Mouse (Mus musculus): ENCODE measurements around the gene Paxip1. TPM values are rescaled to one million over a fixed set of nuclear protein-coding genes. Genes with fewer than 3 reads are reported as not detected.

The Paxip1 gene
- 40.2 and 43.4 TPM in 2 replicates for polyA plus RNA-seq (2012; rRNA removed)

GRCm38 (mm10) chr5:27791303-27792172 is at the start of gene Paxip1:
TSS of gene Paxip1 (minus strand) at chr5:27791691.
- peak; percentile 98 for DNase-seq (ENCODE audit: low read depth)

DNA sequence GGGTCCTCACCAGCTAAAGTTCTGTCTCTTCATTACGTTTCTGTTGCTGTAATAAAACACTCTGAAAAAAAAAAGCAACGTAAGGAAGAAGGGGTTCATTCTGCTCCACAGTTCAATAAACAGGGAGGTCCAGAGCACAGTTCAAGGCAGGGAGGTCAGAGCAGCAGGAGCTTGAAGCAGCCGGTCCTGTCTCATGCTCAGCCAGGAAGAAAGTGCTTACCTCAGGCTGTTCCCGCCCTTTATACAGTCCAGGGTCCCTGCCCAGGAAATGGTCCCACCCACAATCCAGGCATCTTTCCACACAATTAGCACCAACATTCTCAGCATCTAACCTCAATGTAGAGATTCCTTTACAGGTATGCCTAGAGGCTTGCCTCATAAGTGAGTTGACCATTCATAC is 46.6 kb upstream of the Paxip1 start:
- DNase-seq (ENCODE audit: low read depth) = no peak
- TF ChIP-seq POLR2A (IDR thresholded peaks at IDR 0.05; ENCODE audit: borderline replicate concordance, extremely low read depth, insufficient read depth, insufficient read length, poor library complexity, severe bottlenecking) (no peak), CTCF (IDR thresholded peaks at IDR 0.05; ENCODE audit: borderline replicate concordance, extremely low read depth, insufficient read depth, insufficient read length) (no peak)

More at GRCm38 (mm10) chr5:27791303-27792172, at the start of gene Paxip1:
- TF ChIP-seq POLR2A (IDR thresholded peaks at IDR 0.05; ENCODE audit: borderline replicate concordance, extremely low read depth, insufficient read depth, insufficient read length, poor library complexity, severe bottlenecking) (peak; percentile 96), CTCF (IDR thresholded peaks at IDR 0.05; ENCODE audit: borderline replicate concordance, extremely low read depth, insufficient read depth, insufficient read length) (no peak)

DNA sequence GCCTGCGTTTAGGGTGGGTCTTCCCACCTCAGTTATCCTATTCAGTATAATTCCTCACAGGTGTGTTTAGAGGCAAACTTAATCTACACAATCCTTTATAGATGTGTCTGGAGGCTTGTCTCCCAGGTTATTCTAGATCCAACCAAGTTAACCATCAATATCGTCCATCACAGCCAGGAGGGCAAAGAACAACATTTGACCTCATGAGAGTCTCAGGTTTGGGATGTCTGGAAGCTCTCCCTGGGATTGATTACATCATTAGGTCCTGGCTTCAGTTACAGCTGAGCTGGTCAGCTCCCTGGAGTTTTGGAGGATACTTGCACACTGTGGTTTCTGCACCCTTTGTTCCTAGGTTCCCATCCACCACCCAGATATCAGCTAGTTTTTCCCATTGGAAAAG is 43.6 kb upstream of the Paxip1 start:
- no peak for DNase-seq (ENCODE audit: low read depth)
- no peak for TF ChIP-seq POLR2A (IDR thresholded peaks at IDR 0.05; ENCODE audit: borderline replicate concordance, extremely low read depth, insufficient read depth, insufficient read length, poor library complexity, severe bottlenecking)
- no peak for TF ChIP-seq CTCF (IDR thresholded peaks at IDR 0.05; ENCODE audit: borderline replicate concordance, extremely low read depth, insufficient read depth, insufficient read length)

- DNase-seq (ENCODE audit: low read depth) = no peak
- TF ChIP-seq POLR2A (IDR thresholded peaks at IDR 0.05; ENCODE audit: borderline replicate concordance, extremely low read depth, insufficient read depth, insufficient read length, poor library complexity, severe bottlenecking) = no peak
Measured at GRCm38 (mm10) chr5:27827971-27828370, 36.5 kb upstream of the Paxip1 start.

DNA sequence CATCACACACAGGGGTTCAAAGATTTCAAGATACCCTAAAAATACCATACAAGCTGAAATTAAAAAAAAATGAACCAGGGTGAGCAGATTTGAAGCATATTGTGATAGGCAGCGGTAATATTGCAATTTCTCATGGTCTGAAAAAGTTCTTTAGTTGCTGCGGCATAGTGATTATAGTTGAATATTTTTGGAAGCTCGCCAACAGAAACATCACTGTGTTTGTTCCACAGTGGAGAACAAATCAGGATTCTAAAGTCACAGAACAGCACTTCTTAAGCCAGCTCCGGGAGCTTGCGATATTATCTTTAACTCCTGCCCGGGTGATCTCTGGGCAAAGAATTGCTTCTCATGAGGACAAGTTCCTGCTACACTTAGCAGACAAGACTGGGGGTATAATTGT is 29.7 kb upstream of the Paxip1 start:
- DNase-seq (ENCODE audit: low read depth) = no peak
- TF ChIP-seq CTCF (IDR thresholded peaks at IDR 0.05; ENCODE audit: borderline replicate concordance, extremely low read depth, insufficient read depth, insufficient read length) = no peak
- no peak for TF ChIP-seq POLR2A (IDR thresholded peaks at IDR 0.05; ENCODE audit: borderline replicate concordance, extremely low read depth, insufficient read depth, insufficient read length, poor library complexity, severe bottlenecking)

- DNase-seq (ENCODE audit: low read depth) = no peak
- TF ChIP-seq POLR2A (IDR thresholded peaks at IDR 0.05; ENCODE audit: borderline replicate concordance, extremely low read depth, insufficient read depth, insufficient read length, poor library complexity, severe bottlenecking) (no peak), CTCF (IDR thresholded peaks at IDR 0.05; ENCODE audit: borderline replicate concordance, extremely low read depth, insufficient read depth, insufficient read length) (no peak)
Measured at GRCm38 (mm10) chr5:27818840-27819672, 27.6 kb upstream of the Paxip1 start.

- TF ChIP-seq POLR2A (IDR thresholded peaks at IDR 0.05; ENCODE audit: borderline replicate concordance, extremely low read depth, insufficient read depth, insufficient read length, poor library complexity, severe bottlenecking) (no peak), CTCF (IDR thresholded peaks at IDR 0.05; ENCODE audit: borderline replicate concordance, extremely low read depth, insufficient read depth, insufficient read length) (no peak)
- no peak for DNase-seq (ENCODE audit: low read depth)
Measured at GRCm38 (mm10) chr5:27814282-27814681, 22.8 kb upstream of the Paxip1 start.

DNA sequence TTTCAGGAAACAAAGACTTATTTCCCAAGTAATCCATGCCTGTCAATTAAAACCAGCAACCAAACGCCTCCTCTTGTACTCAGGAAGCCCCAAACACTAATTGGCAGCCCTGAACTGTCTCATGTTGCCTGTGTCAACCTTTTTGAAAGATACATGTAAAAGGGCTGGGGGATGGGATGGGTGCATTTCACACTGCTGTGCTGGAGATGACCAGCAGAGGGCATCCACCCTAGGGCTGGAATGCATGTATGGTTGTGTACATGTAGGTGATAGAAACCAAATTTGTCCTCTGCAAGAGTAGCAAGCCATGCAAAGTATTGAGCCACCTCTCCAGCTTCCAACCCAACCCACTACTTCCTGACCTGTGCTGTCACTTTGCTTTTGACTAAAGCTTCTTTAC is 2.4 kb upstream of the Paxip1 start:
- peak; percentile 73 for DNase-seq (ENCODE audit: low read depth)
- peak; percentile 78; the same call in 1 of the 2 replicates for TF ChIP-seq CTCF (IDR thresholded peaks at IDR 0.05; ENCODE audit: borderline replicate concordance, extremely low read depth, insufficient read depth, insufficient read length)
- no peak for TF ChIP-seq POLR2A (IDR thresholded peaks at IDR 0.05; ENCODE audit: borderline replicate concordance, extremely low read depth, insufficient read depth, insufficient read length, poor library complexity, severe bottlenecking)

DNA sequence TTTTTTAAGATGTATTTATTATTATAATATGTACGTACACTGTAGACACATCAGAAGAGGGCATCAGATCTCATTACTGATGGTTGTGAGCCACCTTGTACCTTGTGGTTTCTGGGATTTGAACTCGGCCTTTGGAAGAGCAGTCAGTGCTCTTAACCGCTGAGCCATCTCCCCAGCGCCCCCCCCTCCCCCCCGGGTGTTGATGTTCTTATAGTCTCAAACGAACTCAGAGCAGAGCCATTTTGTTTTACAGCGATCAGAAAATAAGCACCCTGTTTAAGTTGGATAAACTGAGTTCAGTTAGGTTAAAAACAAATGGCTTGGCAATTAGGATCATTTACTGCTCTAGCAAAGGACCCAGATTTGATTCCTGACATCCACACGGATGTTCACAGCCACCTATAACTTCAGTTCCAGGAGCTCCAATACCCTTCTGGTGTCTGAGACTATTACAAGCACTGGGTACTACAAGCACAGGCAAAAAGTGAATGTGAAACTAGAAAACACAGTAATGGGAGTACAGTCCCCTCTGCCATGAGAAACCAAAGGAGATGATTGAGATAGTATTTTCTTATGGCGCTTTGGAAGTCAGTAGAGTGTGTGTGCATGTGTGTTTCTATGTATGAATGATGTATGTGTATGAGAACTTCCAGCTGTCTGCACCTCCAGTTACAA is 1.2 kb upstream of the Paxip1 start:
- no peak for DNase-seq (ENCODE audit: low read depth)
- no peak for TF ChIP-seq POLR2A (IDR thresholded peaks at IDR 0.05; ENCODE audit: borderline replicate concordance, extremely low read depth, insufficient read depth, insufficient read length, poor library complexity, severe bottlenecking)
- TF ChIP-seq CTCF (IDR thresholded peaks at IDR 0.05; ENCODE audit: borderline replicate concordance, extremely low read depth, insufficient read depth, insufficient read length) = no peak

GRCm38 (mm10) chr5:27792173-27792470 is 631 bp upstream of the Paxip1 start:
- no peak for TF ChIP-seq POLR2A (IDR thresholded peaks at IDR 0.05; ENCODE audit: borderline replicate concordance, extremely low read depth, insufficient read depth, insufficient read length, poor library complexity, severe bottlenecking)
- no peak for TF ChIP-seq CTCF (IDR thresholded peaks at IDR 0.05; ENCODE audit: borderline replicate concordance, extremely low read depth, insufficient read depth, insufficient read length)
- no peak for DNase-seq (ENCODE audit: low read depth)

- TF ChIP-seq POLR2A (IDR thresholded peaks at IDR 0.05; ENCODE audit: borderline replicate concordance, extremely low read depth, insufficient read depth, insufficient read length, poor library complexity, severe bottlenecking) = no peak
- peak; percentile 94 for DNase-seq (ENCODE audit: low read depth)
Measured at GRCm38 (mm10) chr5:27790910-27791288, 592 bp downstream of the Paxip1 start.

Measured in brain, embryonic 14.5 days (tissue).